Mouse (Mus musculus) cerebellum, adult 9-10 months (tissue): ENCODE measurements at regions not wholly inside any gene's neighbourhood (a gene's known extent, or its start where the extent isn't known, plus 50 kb on each side); places are given as distances from the start of the nearest gene placed in this dataset.

Experiments
- DNase-seq: peaks from one replicate; pipeline ENCODE4 v3.0.0; 2022

- peak; percentile 4 for DNase-seq
Observed at GRCm38 (mm10) chrX:166091011-166091410, 79.2 kb upstream of the Gemin8 start.

- no peak for DNase-seq
Observed at GRCm38 (mm10) chrX:166107184-166107716, 63.0 kb upstream of the Gemin8 start.
